Mouse (Mus musculus): ENCODE data around the gene Mllt3. TPM values are rescaled to one million over a fixed set of nuclear protein-coding genes. Genes with fewer than 3 reads are reported as not detected.

Mllt3 gene
- polyA plus RNA-seq, 1 experiment from 2014 or later = 130 TPM

Other genes starting within 250 kb of the Mllt3 start
- gene Focad, start 61.3 kb upstream of the Mllt3 start, polyA plus RNA-seq (2015; fragmentation: Nextera tagmentation; extraction: Ambion mirVana) = 21.1 and 23.4 TPM in 2 replicates

All from forebrain, embryonic 16.5 days (tissue).